In the genomic region with DNA sequence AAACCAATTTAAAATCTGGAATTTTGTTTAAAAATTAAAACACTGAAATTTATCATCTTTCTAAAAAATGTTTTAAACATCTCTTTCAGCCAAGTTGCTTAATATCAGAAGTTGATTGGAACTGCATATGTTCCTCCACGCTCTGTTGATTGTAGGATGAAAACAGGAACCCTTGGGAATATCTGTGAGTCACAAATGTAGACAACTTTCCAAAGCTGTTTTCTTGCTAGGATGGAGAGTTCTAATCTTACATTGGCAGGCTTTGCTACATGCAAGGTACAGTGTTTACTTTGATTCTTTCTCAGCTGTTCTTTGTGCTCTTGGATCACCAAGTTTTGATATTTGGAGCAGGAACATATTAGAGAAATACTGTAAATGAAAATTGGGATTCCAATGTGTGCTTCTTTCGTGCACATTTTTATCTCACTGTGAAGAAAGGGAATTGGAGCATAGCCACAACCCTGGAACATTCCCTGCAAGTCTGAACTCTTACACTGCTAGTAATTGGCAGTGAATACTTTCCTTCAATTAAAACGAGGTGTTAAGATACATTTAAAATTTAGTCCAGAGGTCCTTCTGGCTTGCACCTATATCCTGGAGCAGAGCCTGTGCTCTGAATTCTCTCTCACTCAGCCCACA, we compare ENCODE assay signal across 23 mouse cellular contexts.
DNase-seq lines count a peak whose midpoint lies in the region; ATAC-seq and TF ChIP-seq lines count a peak whose summit lies in the region.
"Had no signal": no experiment of that assay in that cellular context is flagged by ENCODE, and none has a peak within 500 bp of the region (broad histone marks: within the 10 kb centered on the region; RNA-seq: fewer than 3 reads in every experiment).

No protein-coding gene starts in this region.

- H3K9ac ChIP-seq in embryonic facial prominence, embryonic 14.5 days (ENCODE audit: low read depth, low read length): no peak overlapping the region
- no peak overlapping the region for H3K9ac ChIP-seq in lung, embryonic 14.5 days
- H3K9ac ChIP-seq in heart, embryonic 12.5 days: no peak overlapping the region
- H3K9ac ChIP-seq in limb, embryonic 14.5 days (ENCODE audit: low read depth, low read length, severe bottlenecking): no peak overlapping the region
- H3K9ac ChIP-seq: hindbrain, embryonic 12.5 days; liver, embryonic 14.5 days; midbrain, embryonic 13.5 days had no signal

- peak; percentile 52 for DNase-seq in embryonic facial prominence, embryonic 14.5 days (ENCODE audit: low spot score)
- no peak for DNase-seq in embryonic facial prominence, embryonic 10.5 days (ENCODE audit: low spot score)
- peak; percentile 13 for DNase-seq in lung, embryonic 14.5 days
- no peak for DNase-seq in lung, postnatal 10 days
- peak; percentile 49 for DNase-seq in limb, embryonic 14.5 days (ENCODE audit: low spot score)
- no peak for DNase-seq in embryo, embryonic 9.5 days (ENCODE audit: extremely low spot score)
- no peak for DNase-seq in spleen, postnatal 14 days (ENCODE audit: low spot score in 2 of 2)
- DNase-seq: adrenal gland, postnatal 36 days; cerebellum, adult 11-12 months; cerebellum, postnatal 14 days; embryo, embryonic 11 days; kidney, adult 9 months; kidney, postnatal 25 days; spleen, adult 18-20 months; thymus, adult 2 months had no signal

- WGBS in embryonic facial prominence, embryonic 14.5 days: 57% methylated on average over 3 of the region's 3 CpGs
- 79% methylated on average over 3 of the region's 3 CpGs for WGBS in embryonic facial prominence, embryonic 10.5 days
- 59% methylated on average over 3 of the region's 3 CpGs for WGBS in lung, embryonic 14.5 days
- WGBS in heart, embryonic 12.5 days: 56% methylated on average over 3 of the region's 3 CpGs
- WGBS in limb, embryonic 14.5 days: 49% methylated on average over 3 of the region's 3 CpGs

- H3K4me1 ChIP-seq in embryonic facial prominence, embryonic 14.5 days (ENCODE audit: control insufficient read depth, insufficient read depth, low read length): no peaks in the 10 kb centered on the region
- H3K4me1 ChIP-seq in embryonic facial prominence, embryonic 10.5 days: no peaks in the 10 kb centered on the region
- H3K4me1 ChIP-seq in lung, embryonic 14.5 days (ENCODE audit: insufficient read depth): no peaks in the 10 kb centered on the region
- no peaks in the 10 kb centered on the region for H3K4me1 ChIP-seq in heart, embryonic 12.5 days (replicated peaks)
- no peaks in the 10 kb centered on the region for H3K4me1 ChIP-seq in limb, embryonic 14.5 days (ENCODE audit: control insufficient read depth, insufficient read depth, low read length)
- H3K4me1 ChIP-seq: hindbrain, embryonic 12.5 days; midbrain, embryonic 13.5 days had no signal

- H3K27ac ChIP-seq in embryonic facial prominence, embryonic 14.5 days (replicated peaks; ENCODE audit: low read depth, low read length): no peak overlapping the region
- H3K27ac ChIP-seq in embryonic facial prominence, embryonic 10.5 days (replicated peaks): no peak overlapping the region
- H3K27ac ChIP-seq in lung, embryonic 14.5 days (ENCODE audit: low read depth): no peak overlapping the region
- H3K27ac ChIP-seq in heart, embryonic 12.5 days (ENCODE audit: poor library complexity, severe bottlenecking): peak overlapping the region; percentile 23; the same call in 1 of the 2 replicates
- no peak overlapping the region for H3K27ac ChIP-seq in limb, embryonic 14.5 days (replicated peaks; ENCODE audit: low read depth, low read length)
- H3K27ac ChIP-seq: hindbrain, embryonic 12.5 days; liver, embryonic 14.5 days; midbrain, embryonic 13.5 days had no signal

- TF ChIP-seq POLR2A in limb, embryonic 14.5 days (IDR thresholded peaks at IDR 0.05; ENCODE audit: borderline replicate concordance, extremely low read depth, insufficient read depth, insufficient read length): no peak

- no peak for TF ChIP-seq CTCF in lung, embryonic 14.5 days (IDR thresholded peaks at IDR 0.05; ENCODE audit: low read depth)

- H3K27me3 ChIP-seq in embryonic facial prominence, embryonic 14.5 days (replicated peaks; ENCODE audit: control insufficient read depth, insufficient read depth, low read length): no peaks in the 10 kb centered on the region
- H3K27me3 ChIP-seq in embryonic facial prominence, embryonic 10.5 days (replicated peaks; ENCODE audit: low read depth, poor library complexity, severe bottlenecking): no peaks in the 10 kb centered on the region
- no peaks in the 10 kb centered on the region for H3K27me3 ChIP-seq in lung, embryonic 14.5 days (ENCODE audit: insufficient read depth, low read length)
- H3K27me3 ChIP-seq in heart, embryonic 12.5 days (replicated peaks): no peaks in the 10 kb centered on the region
- no peaks in the 10 kb centered on the region for H3K27me3 ChIP-seq in limb, embryonic 14.5 days (ENCODE audit: control insufficient read depth, insufficient read depth, low read length)
- H3K27me3 ChIP-seq: hindbrain, embryonic 12.5 days; midbrain, embryonic 13.5 days had no signal

- H3K36me3 ChIP-seq in embryonic facial prominence, embryonic 14.5 days (ENCODE audit: control insufficient read depth, insufficient read depth, low read length): no peaks in the 10 kb centered on the region
- H3K36me3 ChIP-seq in embryonic facial prominence, embryonic 10.5 days (replicated peaks): no peaks in the 10 kb centered on the region
- no peaks in the 10 kb centered on the region for H3K36me3 ChIP-seq in lung, embryonic 14.5 days (ENCODE audit: insufficient read depth)
- no peaks in the 10 kb centered on the region for H3K36me3 ChIP-seq in heart, embryonic 12.5 days
- no peaks in the 10 kb centered on the region for H3K36me3 ChIP-seq in limb, embryonic 14.5 days (ENCODE audit: control insufficient read depth, insufficient read depth, low read length)
- H3K36me3 ChIP-seq: G1E; hindbrain, embryonic 12.5 days; midbrain, embryonic 13.5 days had no signal

- H3K4me2 ChIP-seq in embryonic facial prominence, embryonic 14.5 days (ENCODE audit: low read depth, low read length): no peak overlapping the region
- H3K4me2 ChIP-seq in lung, embryonic 14.5 days: no peak overlapping the region
- H3K4me2 ChIP-seq in heart, embryonic 12.5 days: no peak overlapping the region
- H3K4me2 ChIP-seq in limb, embryonic 14.5 days (replicated peaks; ENCODE audit: low read depth, low read length, severe bottlenecking): no peak overlapping the region
- H3K4me2 ChIP-seq: hindbrain, embryonic 12.5 days; midbrain, embryonic 13.5 days had no signal

- no peaks in the 10 kb centered on the region for H3K9me3 ChIP-seq in embryonic facial prominence, embryonic 14.5 days (ENCODE audit: control insufficient read depth, low read length)
- H3K9me3 ChIP-seq in embryonic facial prominence, embryonic 10.5 days: no peaks in the 10 kb centered on the region
- H3K9me3 ChIP-seq in lung, embryonic 14.5 days (ENCODE audit: low read depth, low read length): no peaks in the 10 kb centered on the region
- no peaks in the 10 kb centered on the region for H3K9me3 ChIP-seq in heart, embryonic 12.5 days (replicated peaks)
- no peaks in the 10 kb centered on the region for H3K9me3 ChIP-seq in limb, embryonic 14.5 days (ENCODE audit: control insufficient read depth, low read length)
- H3K9me3 ChIP-seq: G1E; hindbrain, embryonic 12.5 days; midbrain, embryonic 13.5 days had no signal

- no peak for ATAC-seq in embryonic facial prominence, embryonic 14.5 days (ENCODE audit: low read depth)
- ATAC-seq in lung, embryonic 14.5 days (ENCODE audit: insufficient read depth): no peak
- ATAC-seq in heart, embryonic 12.5 days (ENCODE audit: insufficient number of reproducible peaks, low FRiP score): no peak
- no peak for ATAC-seq in limb, embryonic 14.5 days (ENCODE audit: low FRiP score, low read depth)
- ATAC-seq: forebrain, embryonic 14.5 days; inflammation-experienced regulatory T-cells, adult 6 months; midbrain, embryonic 13.5 days had no signal

- H3K4me3 ChIP-seq in embryonic facial prominence, embryonic 14.5 days (ENCODE audit: low read depth, low read length): no peak overlapping the region
- H3K4me3 ChIP-seq in embryonic facial prominence, embryonic 10.5 days: no peak overlapping the region
- H3K4me3 ChIP-seq in lung, embryonic 14.5 days (ENCODE audit: low read depth, low read length): no peak overlapping the region
- no peak overlapping the region for H3K4me3 ChIP-seq in heart, embryonic 12.5 days
- no peak overlapping the region for H3K4me3 ChIP-seq in limb, embryonic 14.5 days (replicated peaks; ENCODE audit: low read length)
- H3K4me3 ChIP-seq: erythroblast, embryonic 14.5 days; hindbrain, embryonic 12.5 days; midbrain, embryonic 13.5 days had no signal

Comparison
In these comparisons a context has a peak if more than half of its experiments do, and no peak if none do; other contexts are left out.
1. DNase-seq: peak in embryonic facial prominence, embryonic 14.5 days (single experiment), lung, embryonic 14.5 days (single experiment) and limb, embryonic 14.5 days (single experiment); none in embryonic facial prominence, embryonic 10.5 days (single experiment), lung, postnatal 10 days (single experiment), embryo, embryonic 9.5 days (single experiment) and spleen, postnatal 14 days (0 of 2).